Mouse (Mus musculus) layer of hippocampus, postnatal 25 days (tissue): Measurements from ENCODE around the gene Pgls. TPM values are rescaled to one million over a fixed set of nuclear protein-coding genes. Genes with fewer than 3 reads are reported as not detected.

Experiments used
- DNase-seq, 2 experiments: peaks; one replicate each; pipeline ENCODE4 v3.0.0; 2022; ENCODE audit warnings: mixed read lengths in 2 of 2, low spot score in 1 of 2; ENCODE audit errors: extremely low spot score in 1 of 2
- total RNA-seq, 2 experiments: library from RNA; stranded (reverse); gene quantifications; 2 replicates each; pipeline ENCODE4 v1.2.3; 2021

Pgls gene
- total RNA-seq, 2 experiments from 2014 or later, result 36.3 to 38.9 TPM

- no peak for DNase-seq
These were observed 4.8 kb downstream of the Pgls start for GRCm38 (mm10) chr8:71596798-71597197.

GRCm38 (mm10) chr8:71597451-71597850, 5.5 kb downstream of the Pgls start, which contains the start of gene Fam129c:
Gene Fam129c (plus strand): TSS chr8:71597648.
- no peak for DNase-seq

- DNase-seq, result no peak
These were observed 6.4 kb downstream of the Pgls start for GRCm38 (mm10) chr8:71598375-71598774.

GRCm38 (mm10) chr8:71598841-71599240, 6.9 kb downstream of the Pgls start:
- DNase-seq, result no peak

- no peak for DNase-seq
These were observed 10.1 kb downstream of the Pgls start for GRCm38 (mm10) chr8:71601939-71602665.

GRCm38 (mm10) chr8:71602666-71603334, 10.8 kb downstream of the Pgls start:
- peak in 1 of 2 experiments; percentile 16 for DNase-seq

- no peak for DNase-seq
These were observed 12.0 kb downstream of the Pgls start for GRCm38 (mm10) chr8:71604021-71604420.

- DNase-seq, result peak; percentile 84 to 88
These were observed 19.1 kb downstream of the Pgls start, which contains the start of gene Colgalt1 for GRCm38 (mm10) chr8:71610822-71611651. Gene Colgalt1 (plus strand): TSS chr8:71610998.

- no peak for DNase-seq
These were observed 20.2 kb downstream of the Pgls start for GRCm38 (mm10) chr8:71612141-71612540.

- DNase-seq, result no peak
These were observed 21.4 kb downstream of the Pgls start for GRCm38 (mm10) chr8:71613418-71613817.

GRCm38 (mm10) chr8:71619786-71620185, 27.8 kb downstream of the Pgls start:
- no peak for DNase-seq

- DNase-seq, result no peak
These were observed 33.1 kb downstream of the Pgls start for GRCm38 (mm10) chr8:71625088-71625487.

- DNase-seq, result no peak
These were observed 34.8 kb downstream of the Pgls start for GRCm38 (mm10) chr8:71626753-71627152.

- DNase-seq, result no peak
These were observed 35.5 kb downstream of the Pgls start for GRCm38 (mm10) chr8:71627265-71628099.

GRCm38 (mm10) chr8:71628396-71629095, 36.6 kb downstream of the Pgls start:
- no peak for DNase-seq

- peak; percentile 79 to 80 for DNase-seq
These were observed 37.2 kb downstream of the Pgls start for GRCm38 (mm10) chr8:71629096-71629697.

GRCm38 (mm10) chr8:71629781-71630212, 37.8 kb downstream of the Pgls start:
- DNase-seq, result no peak

- no peak for DNase-seq
These were observed 38.8 kb downstream of the Pgls start for GRCm38 (mm10) chr8:71630761-71631160.

- DNase-seq, result no peak
These were observed 39.9 kb downstream of the Pgls start for GRCm38 (mm10) chr8:71631897-71632296.
